Mouse (Mus musculus) heart, adult 2 months (tissue): Measurements from ENCODE around the gene Mpp3.

Experiments used
- CTCF ChIP-seq: fragments of 200-600 bp; IDR thresholded peaks from 2 replicates; pipeline ENCODE4 v1.8.1; 2022; ENCODE audit warnings: antibody characterized with exemption, mild to moderate bottlenecking, moderate library complexity
- EP300 ChIP-seq: fragments of 200-500 bp; IDR thresholded peaks from 2 replicates; pipeline ENCODE4 v1.6.1; 2011; ENCODE audit warnings: low read depth, low read length, control low read depth; ENCODE audit not compliant: insufficient read depth
- POLR2A ChIP-seq: fragments of 200-500 bp; IDR thresholded peaks from 2 replicates; pipeline ENCODE4 v1.6.1; 2011; ENCODE audit warnings: mild to moderate bottlenecking, low read depth, low read length, control low read depth; ENCODE audit not compliant: insufficient read depth

DNA sequence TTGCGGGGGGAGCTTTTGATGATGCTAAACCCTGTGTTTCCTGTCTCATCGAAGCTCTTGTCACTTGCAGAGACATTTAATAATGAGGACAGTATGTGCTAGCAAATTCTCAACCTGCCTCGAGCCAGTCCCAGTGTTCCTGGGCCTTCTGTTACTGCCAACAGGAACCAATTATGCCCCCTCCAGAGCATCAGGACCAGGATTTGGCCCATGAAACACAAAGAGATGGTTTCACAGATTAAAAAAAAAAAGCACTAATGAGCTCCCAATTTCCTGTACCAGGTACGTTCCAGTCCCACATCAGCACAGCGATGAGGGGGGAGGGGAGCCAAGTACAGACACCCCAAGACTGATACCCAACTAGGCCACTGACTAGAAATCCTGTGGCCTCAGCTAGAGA, 7.1 kb downstream of the Mpp3 start:
- TF ChIP-seq POLR2A, result no peak
- no peak for TF ChIP-seq CTCF
- no peak for TF ChIP-seq EP300
